Mouse (Mus musculus) brain, embryonic 18.5 days (tissue): ENCODE measurements around the gene Dnm3.

Experiments used
- DNase-seq: peaks from one replicate; pipeline ENCODE4 v3.0.0-alpha.2; 2012; ENCODE audit warnings: low read depth, low spot score

Dnm3 gene

GRCm38 (mm10) chr1:162076581-162077001, 401.2 kb downstream of the Dnm3 start:
- no peak for DNase-seq

GRCm38 (mm10) chr1:162075831-162076230, 402.0 kb downstream of the Dnm3 start:
- DNase-seq: no peak

GRCm38 (mm10) chr1:162075416-162075815, 402.4 kb downstream of the Dnm3 start:
- no peak for DNase-seq

- no peak for DNase-seq
Measured at GRCm38 (mm10) chr1:162074626-162075410, 403.0 kb downstream of the Dnm3 start.

GRCm38 (mm10) chr1:162072917-162073578, 404.8 kb downstream of the Dnm3 start:
- no peak for DNase-seq

- DNase-seq: no peak
Measured at GRCm38 (mm10) chr1:162053608-162054007, 424.2 kb downstream of the Dnm3 start.

GRCm38 (mm10) chr1:162053186-162053585, 424.6 kb downstream of the Dnm3 start:
- no peak for DNase-seq

GRCm38 (mm10) chr1:162052755-162053154, 425.1 kb downstream of the Dnm3 start:
- no peak for DNase-seq

GRCm38 (mm10) chr1:162052138-162052537, 425.7 kb downstream of the Dnm3 start:
- no peak for DNase-seq

GRCm38 (mm10) chr1:162051710-162052109, 426.1 kb downstream of the Dnm3 start:
- DNase-seq: no peak

- DNase-seq: no peak
Measured at GRCm38 (mm10) chr1:162047673-162048072, 430.2 kb downstream of the Dnm3 start.

- no peak for DNase-seq
Measured at GRCm38 (mm10) chr1:162043788-162044717, 433.8 kb downstream of the Dnm3 start.

GRCm38 (mm10) chr1:162043216-162043615, 434.6 kb downstream of the Dnm3 start:
- no peak for DNase-seq

- DNase-seq: no peak
Measured at GRCm38 (mm10) chr1:162042384-162042783, 435.4 kb downstream of the Dnm3 start.

GRCm38 (mm10) chr1:162040490-162041274, 437.2 kb downstream of the Dnm3 start:
- DNase-seq: no peak

- no peak for DNase-seq
Measured at GRCm38 (mm10) chr1:162039808-162040207, 438.0 kb downstream of the Dnm3 start.

- no peak for DNase-seq
Measured at GRCm38 (mm10) chr1:162039011-162039595, 438.7 kb downstream of the Dnm3 start.

GRCm38 (mm10) chr1:162038431-162038830, 439.4 kb downstream of the Dnm3 start:
- DNase-seq: no peak

GRCm38 (mm10) chr1:162037968-162038421, 439.8 kb downstream of the Dnm3 start:
- no peak for DNase-seq

- no peak for DNase-seq
Measured at GRCm38 (mm10) chr1:162037185-162037765, 440.6 kb downstream of the Dnm3 start.
